Mouse (Mus musculus) intestine, postnatal 0 days (tissue): ENCODE measurements around the gene Flt3l. TPM values are rescaled to one million over a fixed set of nuclear protein-coding genes. Genes with fewer than 3 reads are reported as not detected.

Experiments used
- ATAC-seq: fragments of 200-750 bp; cut with Nextera tagmentation; 2 replicates; pipeline ENCODE4 v1.8.0; 2017; ENCODE audit warnings: mild to moderate bottlenecking, moderate TSS enrichment, moderate library complexity
- H3K27ac ChIP-seq: fragments of 300-500 bp; sonication (generic); 2 replicates; pipeline ENCODE4 v1.5.1; 2014; ENCODE audit warnings: mild to moderate bottlenecking, low read depth, low read length, moderate library complexity
- H3K27me3 ChIP-seq: fragments of 300-500 bp; sonication (generic); replicated peaks from 2 replicates; pipeline ENCODE4 v1.6.1; 2014; ENCODE audit warnings: low read length, mixed read lengths; ENCODE audit not compliant: control insufficient read depth, insufficient read depth
- H3K36me3 ChIP-seq: fragments of 300-500 bp; sonication (generic); 2 replicates; pipeline ENCODE4 v1.6.1; 2014; ENCODE audit warnings: mild to moderate bottlenecking, moderate library complexity; ENCODE audit not compliant: control insufficient read depth, insufficient read depth
- H3K4me1 ChIP-seq: fragments of 300-500 bp; sonication (generic); replicated peaks from 2 replicates; pipeline ENCODE4 v1.6.1; 2014; ENCODE audit warnings: antibody characterized with exemption, low read length, mixed read lengths; ENCODE audit not compliant: control insufficient read depth, insufficient read depth
- H3K4me2 ChIP-seq: fragments of 300-500 bp; sonication (generic); replicated peaks from 2 replicates; pipeline ENCODE4 v1.6.1; 2014; ENCODE audit warnings: low read depth, mild to moderate bottlenecking, moderate library complexity
- H3K4me3 ChIP-seq: fragments of 300-500 bp; sonication (generic); 2 replicates; pipeline ENCODE4 v1.5.1; 2014; ENCODE audit warnings: low read depth, low read length
- H3K9ac ChIP-seq: fragments of 300-500 bp; sonication (generic); 2 replicates; pipeline ENCODE4 v1.6.1; 2014; ENCODE audit warnings: mild to moderate bottlenecking, low read depth, low read length
- H3K9me3 ChIP-seq: fragments of 300-500 bp; sonication (generic); 2 replicates; pipeline ENCODE4 v1.6.1; 2016; ENCODE audit warnings: mixed run types; ENCODE audit not compliant: control insufficient read depth
- CTCF ChIP-seq: sonication (generic); IDR thresholded peaks from 2 replicates; pipeline ENCODE4 v1.5.1; 2016; ENCODE audit warnings: low read depth, mild to moderate bottlenecking, control low read depth, antibody characterized with exemption, moderate library complexity
- WGBS: fragments of 180-500 bp; shearing (Covaris S2); extraction: QIAGEN DNeasy Blood & Tissue Kit; methylation state at CpG from one replicate; pipeline ENCODE4 v1.1.7; 2014; 5-methylcytosine and 5-hydroxymethylcytosine counted together
- polyA plus RNA-seq: library from polyadenylated mRNA; unstranded; fragments of >200 nt; fragmentation: Nextera tagmentation; extraction: Ambion mirVana; gene quantifications from 2 replicates; pipeline ENCODE4 v1.2.1, GENCODE M21; 2015

The Flt3l gene
- polyA plus RNA-seq, 1 experiment from 2014 or later: 2.7 TPM

DNA sequence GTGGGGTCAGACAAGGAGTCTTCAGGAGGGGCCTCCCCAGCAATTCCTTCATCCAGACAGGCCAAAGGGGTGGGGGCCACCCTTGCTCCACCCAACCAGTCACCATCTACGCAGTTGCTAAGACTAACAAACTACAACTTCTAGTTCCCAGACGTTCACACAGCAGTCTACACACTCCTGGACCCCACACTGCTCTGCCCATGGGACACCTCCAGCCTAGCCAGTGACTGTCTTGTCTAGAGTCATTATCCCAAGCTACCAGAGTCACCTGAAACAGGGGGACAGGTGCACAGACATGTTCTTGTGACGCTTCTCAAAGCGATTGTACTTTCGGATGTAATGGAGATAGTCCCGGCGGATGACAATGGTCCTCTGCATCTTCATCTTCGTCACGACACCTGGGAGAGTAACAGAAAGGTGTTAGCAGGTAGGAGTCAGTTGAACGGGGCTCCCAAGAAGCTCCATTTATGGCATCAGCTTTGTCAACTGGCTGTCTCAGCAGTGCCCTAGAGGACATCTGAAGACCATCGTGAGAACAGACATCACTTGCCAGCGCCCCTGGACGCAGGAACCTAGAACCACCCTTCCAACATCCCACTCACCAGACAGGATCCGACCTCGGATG lies 13.6 kb downstream of the Flt3l start:
- Histone ChIP-seq H3K27ac (peak overlapping the region; percentile 86; the same call in 1 of the 2 replicates), H3K36me3 (peaks cover 67% of the 10 kb centered on the region), H3K4me3 (peak overlapping the region; percentile 68), H3K27me3 (no peaks in the 10 kb centered on the region), H3K4me2 (peak overlapping the region; percentile 78), H3K9me3 (no peaks in the 10 kb centered on the region), H3K4me1 (peaks cover 5% of the 10 kb centered on the region; the same call in 1 of the 2 replicates), H3K9ac (peak overlapping the region; percentile 88)
- 69% methylated on average over 15 of the region's 15 CpGs for WGBS
- no peak for TF ChIP-seq CTCF
- ATAC-seq: no peak

DNA sequence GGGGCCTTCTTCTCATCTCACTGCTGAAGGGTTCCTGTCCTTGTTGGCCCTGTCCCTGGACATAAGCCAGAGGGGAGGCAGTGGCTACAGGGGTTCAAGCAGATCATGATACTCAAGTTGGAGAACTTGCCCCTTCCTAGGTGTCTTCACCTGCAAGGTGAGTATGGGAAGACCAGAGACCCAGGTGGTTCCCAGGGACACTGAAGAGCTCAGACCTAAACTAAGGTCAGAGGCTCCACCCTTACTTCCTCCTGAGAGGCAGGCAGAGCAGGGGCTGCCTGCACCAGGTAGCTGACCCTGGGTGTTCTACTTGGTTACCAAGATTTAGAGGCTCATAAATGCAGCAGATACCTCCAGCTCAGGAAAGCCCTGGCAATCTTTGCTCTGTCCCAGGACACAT lies 14.3 kb downstream of the Flt3l start:
- Histone ChIP-seq H3K4me1 (peaks cover 5% of the 10 kb centered on the region; the same call in 1 of the 2 replicates), H3K27ac (no peak overlapping the region), H3K4me2 (peak overlapping the region; percentile 37), H3K9me3 (no peaks in the 10 kb centered on the region), H3K9ac (0 out of 2 replicates have a peak overlapping the region, but pooled peaks have one; percentile 31), H3K27me3 (no peaks in the 10 kb centered on the region), H3K4me3 (no peak overlapping the region), H3K36me3 (peaks cover 63% of the 10 kb centered on the region)
- TF ChIP-seq CTCF: no peak
- no peak for ATAC-seq

DNA sequence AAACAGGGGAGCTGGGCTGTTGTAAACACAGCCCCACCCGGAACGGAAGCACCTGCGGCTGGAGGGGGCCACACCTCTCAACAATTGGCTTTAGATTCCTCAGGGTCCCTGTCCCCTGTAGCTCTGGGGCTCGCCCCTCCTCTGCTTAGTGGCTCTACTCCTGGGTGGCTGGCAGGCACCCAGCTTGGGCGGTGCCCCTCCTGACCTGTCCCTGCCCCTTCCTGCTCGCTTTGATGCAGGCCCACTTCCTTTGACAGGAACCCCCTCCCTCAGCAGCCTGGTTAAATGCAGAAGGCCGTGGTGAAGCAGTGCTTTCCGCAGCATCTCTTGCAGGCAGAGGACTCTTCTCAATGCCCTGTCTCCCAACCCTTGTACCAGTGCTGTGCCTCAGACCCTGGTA lies 14.8 kb downstream of the Flt3l start:
- 29% methylated on average over 8 of the region's 8 CpGs for WGBS
- no peak overlapping the region for H3K4me3 ChIP-seq
- no peak for TF ChIP-seq CTCF
- peak overlapping the region; percentile 50 for H3K27ac ChIP-seq
- H3K9me3 ChIP-seq: no peaks in the 10 kb centered on the region
- peak overlapping the region; percentile 37; the same call in 1 of the 2 replicates for H3K4me2 ChIP-seq
- H3K4me1 ChIP-seq: peaks cover 5% of the 10 kb centered on the region; the same call in 1 of the 2 replicates
- H3K9ac ChIP-seq: no peak overlapping the region
- H3K27me3 ChIP-seq: no peaks in the 10 kb centered on the region
- ATAC-seq: no peak
- H3K36me3 ChIP-seq: peaks cover 58% of the 10 kb centered on the region

DNA sequence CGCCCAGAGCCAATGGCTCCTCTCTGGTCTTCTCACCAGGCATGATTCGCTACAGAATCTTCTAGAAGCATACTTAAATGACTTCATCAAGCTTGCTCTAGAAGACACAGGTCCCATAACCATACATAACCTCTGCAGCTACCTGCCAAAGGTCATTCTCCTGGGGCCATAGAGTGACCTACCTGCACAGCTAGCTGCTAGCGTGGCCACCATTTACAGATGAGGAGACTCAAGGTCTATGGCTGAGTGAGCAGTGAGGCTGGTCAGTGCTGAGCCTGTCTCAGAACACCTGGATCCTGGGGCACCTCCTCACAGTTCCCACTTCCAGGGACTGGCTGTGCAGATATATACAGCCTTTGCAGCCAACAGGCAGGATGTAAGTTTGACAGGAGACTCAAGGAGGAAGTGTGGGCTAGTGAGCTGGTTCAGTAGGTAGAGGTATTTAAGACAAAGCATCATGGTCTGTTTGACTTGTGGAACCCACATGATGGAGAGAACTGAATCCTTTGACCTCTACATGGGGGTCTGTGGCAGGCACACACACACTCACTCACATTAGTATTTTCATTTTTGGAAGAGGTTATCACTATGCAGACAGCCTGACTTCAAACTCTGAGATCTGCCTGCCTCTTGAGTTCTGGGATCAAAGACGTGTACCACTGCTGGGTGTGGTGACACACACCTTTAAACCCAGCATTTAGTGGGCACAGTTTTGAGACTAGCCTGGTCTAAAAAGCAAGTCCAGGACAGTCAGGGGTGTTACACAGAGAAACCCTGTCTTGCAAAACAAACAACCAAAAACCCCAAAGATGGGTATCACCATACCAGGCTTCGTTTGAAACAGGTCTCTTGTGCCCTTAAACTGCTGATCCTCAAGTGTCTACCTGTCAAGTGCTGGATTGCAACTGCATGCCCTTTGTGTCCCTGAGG lies 16.2 kb downstream of the Flt3l start:
- 57% methylated on average over 5 of the region's 5 CpGs for WGBS

DNA sequence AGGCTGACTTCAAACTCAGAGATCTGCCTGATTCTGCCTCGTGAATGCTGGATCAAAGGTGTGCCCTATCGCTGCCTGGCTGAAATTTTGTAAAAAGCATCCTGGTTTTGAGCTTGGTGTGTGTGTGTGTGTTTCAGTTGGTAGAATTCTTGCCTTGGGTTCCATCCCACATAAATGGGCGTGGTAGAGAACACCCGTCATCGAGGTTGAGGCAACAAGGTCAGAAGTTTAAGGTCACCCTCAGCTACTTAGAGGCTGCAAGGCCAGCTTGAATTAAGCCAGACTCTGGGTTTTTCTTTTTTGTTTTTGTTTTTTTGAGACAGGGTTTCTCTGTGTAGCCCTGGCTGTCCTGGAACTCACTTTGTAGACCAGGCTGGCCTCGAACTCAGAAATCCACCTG lies 17.9 kb downstream of the Flt3l start:
- Histone ChIP-seq H3K9ac (no peak overlapping the region), H3K27ac (no peak overlapping the region), H3K36me3 (peaks cover 44% of the 10 kb centered on the region), H3K4me1 (peaks cover 3% of the 10 kb centered on the region; the same call in 1 of the 2 replicates), H3K9me3 (no peaks in the 10 kb centered on the region), H3K4me3 (no peak overlapping the region), H3K27me3 (no peaks in the 10 kb centered on the region), H3K4me2 (no peak overlapping the region)
- 75% methylated on average over 5 of the region's 6 CpGs for WGBS
- TF ChIP-seq CTCF: no peak
- no peak for ATAC-seq

More for the DNA sequence above, 16.2 kb downstream of the Flt3l start:
- ATAC-seq: no peak
- Histone ChIP-seq H3K27me3 (no peaks in the 10 kb centered on the region), H3K9ac (0 out of 2 replicates have a peak overlapping the region, but pooled peaks have one; percentile 4), H3K4me3 (no peak overlapping the region), H3K36me3 (peaks cover 44% of the 10 kb centered on the region), H3K27ac (peak overlapping the region; percentile 21), H3K4me2 (no peak overlapping the region), H3K4me1 (peaks cover 3% of the 10 kb centered on the region; the same call in 1 of the 2 replicates), H3K9me3 (no peaks in the 10 kb centered on the region)
- no peak for TF ChIP-seq CTCF

DNA sequence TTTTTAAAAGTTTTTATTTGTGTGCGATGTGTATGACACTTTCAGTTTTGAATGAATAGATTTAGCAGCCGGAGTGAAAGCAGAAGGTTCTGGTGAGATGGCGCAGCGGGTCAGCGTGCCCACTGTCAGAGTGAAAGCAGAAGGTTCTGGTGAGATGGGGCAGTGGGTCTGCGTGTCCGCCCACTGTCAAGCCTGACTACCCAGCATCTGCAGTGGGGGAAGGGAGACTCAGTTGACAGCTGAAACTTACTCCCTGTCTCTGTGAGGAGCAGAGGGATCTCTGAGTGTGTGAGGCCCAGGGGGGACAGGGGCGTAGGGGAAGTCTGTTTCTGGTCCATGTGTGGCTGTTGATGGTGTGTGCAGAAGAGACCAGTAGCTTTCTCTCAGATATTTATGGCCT lies 18.7 kb downstream of the Flt3l start:
- H3K9me3 ChIP-seq: no peaks in the 10 kb centered on the region
- ATAC-seq: no peak
- WGBS: 78% methylated on average over 8 of the region's 8 CpGs
- no peak overlapping the region for H3K4me3 ChIP-seq
- H3K4me2 ChIP-seq: 0 out of 2 replicates have a peak overlapping the region, but pooled peaks have one; percentile 4
- peak overlapping the region; percentile 36; the same call in 1 of the 2 replicates for H3K27ac ChIP-seq
- no peaks in the 10 kb centered on the region for H3K27me3 ChIP-seq
- no peak overlapping the region for H3K9ac ChIP-seq
- peaks cover 38% of the 10 kb centered on the region for H3K36me3 ChIP-seq
- no peak for TF ChIP-seq CTCF
- H3K4me1 ChIP-seq: peaks cover 3% of the 10 kb centered on the region; the same call in 1 of the 2 replicates
